Mouse (Mus musculus) cortical plate, adult 2 months (tissue): Measurements from ENCODE around the gene Cuedc1.

ENCODE experiments used
- CTCF ChIP-seq: fragments of 200-500 bp; IDR thresholded peaks from 2 replicates; pipeline ENCODE4 v1.5.1; 2011; ENCODE audit warnings: mild to moderate bottlenecking, control low read depth, low read length; ENCODE audit not compliant: insufficient read depth; ENCODE audit errors: extremely low read depth
- POLR2A ChIP-seq: fragments of 200-500 bp; IDR thresholded peaks from 2 replicates; pipeline ENCODE4 v1.6.1; 2011; ENCODE audit warnings: mild to moderate bottlenecking, low read length, control low read depth; ENCODE audit not compliant: insufficient read depth; ENCODE audit errors: extremely low read depth

DNA sequence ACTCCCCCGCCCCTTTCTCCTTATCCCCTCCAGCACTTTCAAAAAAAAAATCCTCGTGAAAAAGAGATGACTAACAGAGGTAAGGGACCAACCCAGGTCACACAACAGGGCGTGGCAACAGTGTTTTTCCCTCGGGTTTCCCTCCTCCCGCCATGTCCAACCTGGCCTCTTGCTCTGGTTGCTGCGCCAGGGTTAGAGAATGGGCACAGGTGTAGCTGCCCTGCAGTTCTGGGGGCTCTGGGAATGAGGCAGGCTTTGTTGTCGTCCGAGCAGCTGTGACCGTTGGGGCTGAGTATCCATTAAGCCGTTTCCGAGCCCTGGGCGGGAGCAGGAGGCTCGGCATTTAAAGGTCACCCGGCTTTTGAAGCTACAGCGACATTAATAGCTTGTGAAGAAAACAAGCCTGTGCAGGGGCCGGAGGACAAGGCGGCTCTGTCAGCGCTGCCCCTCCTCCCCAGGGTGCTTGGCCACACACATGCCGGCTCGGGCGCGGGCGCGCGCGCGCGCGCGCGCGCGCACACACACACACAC lies 63.3 kb downstream of the Cuedc1 start:
- no peak for TF ChIP-seq CTCF
- TF ChIP-seq POLR2A, result 0 out of 2 replicates have a peak, but pooled peaks have one; percentile 23
